Mouse (Mus musculus): ENCODE measurements around the gene Hist1h2ab.

The Hist1h2ab gene

GRCm38 (mm10) chr13:23743963-23744362 lies 7.0 kb upstream of the Hist1h2ab start:
- CTCF ChIA-PET, result interaction anchor here in 1 of 4 experiments (1.1 kb wide), 1 partner anchor 42 kb away, joined by 7 read pairs; no protein-coding TSS in a partner anchor

GRCm38 (mm10) chr13:23744421-23745380 lies 6.2 kb upstream of the Hist1h2ab start:
- ChIA-PET CTCF (interaction anchor here in 1 of 4 experiments (1.1 kb wide), 1 partner anchor 43 kb away, joined by 7 read pairs; no protein-coding TSS in a partner anchor), POLR2A (interaction anchor here (0.6 to 44.4 kb wide), 55 partner anchors 3 to 1958 kb away, joined by 3 to 2331 read pairs (median 8); partner anchors contain the start of genes Hist1h3a (in 4 of the 4), Hist1h4a (in 4 of the 4), Hist1h4b (in 4 of the 4) and Hist1h4d (in 4 of the 4))

More at GRCm38 (mm10) chr13:23743963-23744362, 7.0 kb upstream of the Hist1h2ab start:
- POLR2A ChIA-PET, result interaction anchor here (0.6 to 44.4 kb wide), 50 partner anchors 2 to 1957 kb away, joined by 3 to 2331 read pairs (median 8); partner anchors contain the start of genes Hist1h3a (in 4 of the 4), Hist1h4a (in 4 of the 4), Hist1h4b (in 4 of the 4) and Hist1h1a (in 3 of the 4)

- ChIA-PET POLR2A (interaction anchor here (0.6 to 44.4 kb wide), 65 partner anchors 4 to 1959 kb away, joined by 3 to 2331 read pairs (median 7); partner anchors contain the start of genes Hist1h4a (in 4 of the 4), Hist1h4b (in 4 of the 4), Hist1h4d (in 4 of the 4) and Hist1h1a (in 3 of the 4)), CTCF (interaction anchor here in 1 of 4 experiments (0.7 kb wide), 2 partner anchors 48 to 199 kb away, joined by 3 to 6 read pairs; partner anchors contain the start of gene Hist1h4c)
Observed at GRCm38 (mm10) chr13:23745381-23746161, 5.4 kb upstream of the Hist1h2ab start, which contains the start of gene Hist1h3c. Gene Hist1h3c (minus strand): TSS chr13:23745602.

GRCm38 (mm10) chr13:23746201-23747080 lies 4.5 kb upstream of the Hist1h2ab start, which contains the start of gene Hist1h2bb:
Gene Hist1h2bb (plus strand): TSS chr13:23746734.
- POLR2A ChIA-PET, result interaction anchor here (0.6 to 44.4 kb wide), 67 partner anchors 4 to 1960 kb away, joined by 3 to 2331 read pairs (median 6); partner anchors contain the start of genes Hist1h1c (in 4 of the 4), Hist1h4a (in 4 of the 4), Hist1h4b (in 4 of the 4) and Hist1h4d (in 4 of the 4)
- CTCF ChIA-PET, result interaction anchor here in 1 of 4 experiments (0.7 kb wide), 2 partner anchors 48 to 200 kb away, joined by 3 to 6 read pairs; partner anchors contain the start of gene Hist1h4c

- ChIA-PET CTCF (no interaction called here), POLR2A (interaction anchor here (0.7 to 44.4 kb wide), 54 partner anchors 4 to 1993 kb away, joined by 3 to 2331 read pairs (median 6); partner anchors contain the start of genes Hist1h1c (in 4 of the 4), Hist1h2bc (in 4 of the 4), Hist1h4a (in 4 of the 4) and Hist1h4b (in 4 of the 4))
Observed at GRCm38 (mm10) chr13:23747081-23747891, 3.6 kb upstream of the Hist1h2ab start.

- ChIA-PET CTCF (no interaction called here), POLR2A (interaction anchor here (0.6 to 44.4 kb wide), 51 partner anchors 4 to 1994 kb away, joined by 3 to 2331 read pairs (median 6); partner anchors contain the start of genes Hist1h1c (in 4 of the 4), Hist1h2bc (in 4 of the 4), Hist1h4a (in 4 of the 4) and Hist1h1a (in 3 of the 4))
Observed at GRCm38 (mm10) chr13:23747892-23748288, 3.0 kb upstream of the Hist1h2ab start.

GRCm38 (mm10) chr13:23749563-23750121 lies 1.3 kb upstream of the Hist1h2ab start:
- ChIA-PET POLR2A (interaction anchor here in 3 of 4 experiments (1.0 to 44.4 kb wide), 28 partner anchors 6 to 1707 kb away, joined by 3 to 2331 read pairs (median 28); partner anchors contain the start of genes Hist1h1a (in 3 of the 3), Hist1h1c (in 3 of the 3), Hist1h3c (in 3 of the 3) and Hist1h4a (in 3 of the 3)), CTCF (no interaction called here)

GRCm38 (mm10) chr13:23751478-23751956 lies 591 bp downstream of the Hist1h2ab start:
- ChIA-PET CTCF (interaction anchor here in 1 of 4 experiments (0.8 to 2.6 kb wide), 5 partner anchors 9 to 67 kb away, joined by 3 to 11 read pairs (median 4); partner anchors contain the start of genes Hist1h1c, Hist1h2bc and Hist1h4a), POLR2A (interaction anchor here (0.6 to 44.4 kb wide), 96 partner anchors 6 to 1925 kb away, joined by 3 to 2331 read pairs (median 6); partner anchors contain the start of genes Hist1h1a (in 4 of the 4), Hist1h1c (in 4 of the 4), Hist1h3a (in 4 of the 4) and Hist1h4a (in 4 of the 4))

GRCm38 (mm10) chr13:23752067-23752741 lies 1.3 kb downstream of the Hist1h2ab start, which contains the start of gene Hist1h3b:
Gene Hist1h3b (plus strand): TSS chr13:23752267.
- ChIA-PET POLR2A (interaction anchor here (0.6 to 44.4 kb wide), 95 partner anchors 6 to 1999 kb away, joined by 3 to 2331 read pairs (median 6); partner anchors contain the start of genes Hist1h1a (in 4 of the 4), Hist1h1c (in 4 of the 4), Hist1h3a (in 4 of the 4) and Hist1h4a (in 4 of the 4)), CTCF (interaction anchor here in 1 of 4 experiments (0.8 to 2.6 kb wide), 5 partner anchors 9 to 68 kb away, joined by 3 to 11 read pairs (median 4); partner anchors contain the start of genes Hist1h1c, Hist1h2bc and Hist1h4a)

GRCm38 (mm10) chr13:23752742-23753172 lies 1.8 kb downstream of the Hist1h2ab start:
- ChIA-PET CTCF (interaction anchor here in 1 of 4 experiments (1.1 to 2.6 kb wide), 3 partner anchors 8 to 15 kb away, joined by 4 to 11 read pairs (median 4); partner anchors contain the start of genes Hist1h1c and Hist1h4a), POLR2A (interaction anchor here (0.6 to 44.4 kb wide), 61 partner anchors 5 to 1999 kb away, joined by 3 to 2331 read pairs (median 10); partner anchors contain the start of genes Hist1h1a (in 4 of the 4), Hist1h1c (in 4 of the 4), Hist1h3a (in 4 of the 4) and Hist1h3c (in 4 of the 4))

- ChIA-PET POLR2A (interaction anchor here (0.5 to 44.4 kb wide), 41 partner anchors 4 to 1888 kb away, joined by 3 to 2331 read pairs (median 19); partner anchors contain the start of genes Hist1h1a (in 4 of the 4), Hist1h3a (in 4 of the 4), Hist1h3c (in 4 of the 4) and Hist1h1c (in 3 of the 4)), CTCF (no interaction called here)
Observed at GRCm38 (mm10) chr13:23753314-23754078, 2.6 kb downstream of the Hist1h2ab start.

- ChIA-PET POLR2A (interaction anchor here (0.7 to 44.4 kb wide), 14 partner anchors 3 to 183 kb away, joined by 3 to 2331 read pairs (median 70); partner anchors contain the start of genes Hist1h3c (in 4 of the 4), Hist1h1a (in 3 of the 4), Hist1h1c (in 3 of the 4) and Hist1h3a (in 3 of the 4)), CTCF (no interaction called here)
Observed at GRCm38 (mm10) chr13:23755000-23755399, 4.1 kb downstream of the Hist1h2ab start.

- ChIA-PET POLR2A (interaction anchor here (0.6 to 44.4 kb wide), 50 partner anchors 1 to 1722 kb away, joined by 3 to 2331 read pairs (median 5); partner anchors contain the start of genes Hist1h1c (in 4 of the 4), Hist1h2bb (in 4 of the 4), Hist1h3c (in 4 of the 4) and Hist1h2ac (in 3 of the 4)), CTCF (interaction anchor here in 1 of 4 experiments (0.6 kb wide), 1 partner anchor 72 kb away, joined by 4 read pairs; no protein-coding TSS in a partner anchor)
Observed at GRCm38 (mm10) chr13:23756790-23757189, 5.9 kb downstream of the Hist1h2ab start, which contains the start of gene Hist1h4b. Gene Hist1h4b (plus strand): TSS chr13:23757013.

All from embryonic stem cell, embryonic (primary cell).